In genomic region chr17:3063401-3063800, GRCm38 (mm10) we compare ENCODE assay signal across 3 mouse cellular contexts.
A peak's percentile ranks its signal among the peaks of the same experiment; 100 is the strongest.
DNase-seq lines count a peak whose midpoint lies in the region.

No protein-coding gene starts in this region.

- DNase-seq in NIH3T3 (ENCODE audit: low read depth) (peak; percentile 54), R1 (ENCODE audit: low read depth, low spot score) (peak; percentile 43), ZHBTc4 (ENCODE audit: low read depth, low spot score) (peak; percentile 51)
